8 mouse cellular contexts compared by ENCODE assay signal in genomic region chr1:57406187-57407151, GRCm38 (mm10). TPM values are rescaled to one million over a fixed set of nuclear protein-coding genes. Genes with fewer than 3 reads are reported as not detected.
DNase-seq lines count a peak whose midpoint lies in the region; ATAC-seq lines count a peak whose summit lies in the region.

TSS of gene Maip1 (plus strand) at chr1:57406328.
TSS of gene Tyw5 (minus strand) at chr1:57407101.

- H3K27me3 ChIP-seq in erythroblast, embryonic 14.5 days (ENCODE audit: control insufficient read depth), result no peaks in the 10 kb centered on the region
- H3K27me3 ChIP-seq in heart, embryonic 13.5 days (replicated peaks), result no peaks in the 10 kb centered on the region
- H3K27me3 ChIP-seq in liver, embryonic 12.5 days (replicated peaks), result no peaks in the 10 kb centered on the region
- H3K27me3 ChIP-seq in splenic B cell, adult 2 months (ENCODE audit: control insufficient read depth, insufficient read depth, low read length, poor library complexity, severe bottlenecking), result no peaks in the 10 kb centered on the region

- H3K4me1 ChIP-seq in erythroblast, embryonic 14.5 days (ENCODE audit: control insufficient read depth), result peaks cover 34% of the 10 kb centered on the region
- peaks cover 34% of the 10 kb centered on the region for H3K4me1 ChIP-seq in heart, embryonic 13.5 days
- H3K4me1 ChIP-seq in liver, embryonic 12.5 days, result peaks cover 33% of the 10 kb centered on the region

- peak within 1 kb of the TSS; percentile 96 for H3K9ac ChIP-seq in heart, embryonic 13.5 days
- H3K9ac ChIP-seq in liver, embryonic 12.5 days, result peak within 1 kb of the TSS; percentile 89

- H3K4me3 ChIP-seq in erythroblast, embryonic 14.5 days (replicated peaks), result peak within 1 kb of the TSS; percentile 88
- peak within 1 kb of the TSS; percentile 95 for H3K4me3 ChIP-seq in heart, embryonic 13.5 days
- H3K4me3 ChIP-seq in liver, embryonic 12.5 days, result peak within 1 kb of the TSS; percentile 88

- no peaks in the 10 kb centered on the region for H3K9me3 ChIP-seq in erythroblast, embryonic 14.5 days (ENCODE audit: control insufficient read depth, low read length)
- H3K9me3 ChIP-seq in heart, embryonic 13.5 days, result no peaks in the 10 kb centered on the region
- no peaks in the 10 kb centered on the region for H3K9me3 ChIP-seq in liver, embryonic 12.5 days (replicated peaks)

- H3K27ac ChIP-seq in heart, embryonic 13.5 days (replicated peaks), result peak within 1 kb of the TSS; percentile 97
- peak within 1 kb of the TSS; percentile 86 for H3K27ac ChIP-seq in liver, embryonic 12.5 days

- peak; percentile 68 for ATAC-seq in heart, embryonic 13.5 days (ENCODE audit: extremely low read depth, insufficient number of reproducible peaks, low FRiP score, low TSS enrichment)
- ATAC-seq in liver, embryonic 12.5 days, result peak; percentile 87

- H3K4me2 ChIP-seq in heart, embryonic 13.5 days, result peak within 1 kb of the TSS; percentile 75
- peak within 1 kb of the TSS; percentile 82 for H3K4me2 ChIP-seq in liver, embryonic 12.5 days

- peak; percentile 85 for DNase-seq in CD4-positive, CD25-positive, alpha-beta regulatory T cell, adult 2 months (ENCODE audit: low read depth, low spot score)
- peak; percentile 77 for DNase-seq in brain, embryonic 18.5 days (ENCODE audit: low read depth, low spot score)
- peak; percentile 89 for DNase-seq in kidney, postnatal 10 days
- DNase-seq in naive thymus-derived CD4-positive, alpha-beta T cell, adult 2 months (ENCODE audit: low read depth), result peak; percentile 88
- peak; percentile 80 for DNase-seq in splenic B cell, adult 2 months (ENCODE audit: low read depth, low spot score)

- under 1% methylated on average over 72 of the region's 72 CpGs for WGBS in heart, embryonic 13.5 days
- WGBS in liver, embryonic 12.5 days (ENCODE audit: insufficient replicate concordance), result under 1% methylated on average over 72 of the region's 72 CpGs

- peaks cover 2% of the 10 kb centered on the region; the same call in 1 of the 2 replicates for H3K36me3 ChIP-seq in erythroblast, embryonic 14.5 days (ENCODE audit: control insufficient read depth)
- H3K36me3 ChIP-seq in heart, embryonic 13.5 days, result peaks cover 18% of the 10 kb centered on the region
- H3K36me3 ChIP-seq in liver, embryonic 12.5 days, result peaks cover 15% of the 10 kb centered on the region
- H3K36me3 ChIP-seq in splenic B cell, adult 2 months (ENCODE audit: control insufficient read depth, insufficient read depth, low read length, poor library complexity, severe bottlenecking), result no peaks in the 10 kb centered on the region

RNA-seq across cellular contexts. Expression of gene Maip1, which starts in this region (rescaled TPM):
- 1.4 and 1.6 TPM in 2 replicates for polyA plus RNA-seq in erythroblast, embryonic 14.5 days (2012)
- polyA plus RNA-seq in heart, embryonic 13.5 days (2015; fragmentation: Nextera tagmentation; extraction: Ambion mirVana), result 14.8 and 14.9 TPM in 2 replicates
- polyA plus RNA-seq in liver, embryonic 12.5 days (2016; fragmentation: Nextera tagmentation; extraction: Ambion mirVana), result 11.9 and 13.2 TPM in 2 replicates

RNA-seq across cellular contexts. Expression of gene Tyw5, which starts in this region (rescaled TPM):
- polyA plus RNA-seq in erythroblast, embryonic 14.5 days (2012), result 0.10 and 0.12 TPM in 2 replicates
- polyA plus RNA-seq in heart, embryonic 13.5 days (2015; fragmentation: Nextera tagmentation; extraction: Ambion mirVana), result 20.1 and 21.0 TPM in 2 replicates
- polyA plus RNA-seq in liver, embryonic 12.5 days (2016; fragmentation: Nextera tagmentation; extraction: Ambion mirVana), result 19.1 and 21.3 TPM in 2 replicates

Comparison
In these comparisons a context has a peak if more than half of its experiments do, and no peak if none do; other contexts are left out.
1. Peak in every context shown above with its lines: DNase-seq, ATAC-seq, H3K4me3 ChIP-seq and H3K27ac ChIP-seq.
2. RNA of gene Tyw5 (polyA plus RNA-seq): 19.1 to 21.3 TPM in liver, embryonic 12.5 days and 20.1 to 21.0 TPM in heart, embryonic 13.5 days; 0.10 to 0.12 TPM in erythroblast, embryonic 14.5 days; every median in the first group is over 10 times any median in the second.